Comparison of ENCODE assay signal across 16 mouse cellular contexts in genomic region chr1:106620174-106620931, GRCm38 (mm10).
DNase-seq lines count a peak whose midpoint lies in the region; ATAC-seq and TF ChIP-seq lines count a peak whose summit lies in the region.
"Had no signal": no experiment of that assay in that cellular context is flagged by ENCODE, and none has a peak within 500 bp of the region (broad histone marks: within the 10 kb centered on the region; RNA-seq: fewer than 3 reads in every experiment).

No protein-coding gene starts in this region.

- H3K27me3 ChIP-seq in kidney, postnatal 0 days (ENCODE audit: insufficient read depth, low read length): no peaks in the 10 kb centered on the region
- H3K27me3 ChIP-seq in kidney, embryonic 14.5 days (ENCODE audit: control insufficient read depth, insufficient read depth, low read length): no peaks in the 10 kb centered on the region
- no peaks in the 10 kb centered on the region for H3K27me3 ChIP-seq in Patski
- H3K27me3 ChIP-seq: forebrain, embryonic 15.5 days; limb, embryonic 15.5 days; midbrain, embryonic 13.5 days had no signal

- WGBS in kidney, postnatal 0 days: 84% methylated on average over 3 of the region's 3 CpGs
- WGBS in kidney, embryonic 14.5 days: 85% methylated on average over 3 of the region's 3 CpGs

- no peaks in the 10 kb centered on the region for H3K36me3 ChIP-seq in kidney, postnatal 0 days (ENCODE audit: insufficient read depth, low read length)
- no peaks in the 10 kb centered on the region for H3K36me3 ChIP-seq in kidney, embryonic 14.5 days (ENCODE audit: control insufficient read depth, insufficient read depth, low read length)
- H3K36me3 ChIP-seq: forebrain, embryonic 15.5 days; limb, embryonic 15.5 days; midbrain, embryonic 13.5 days had no signal

- POLR2A ChIA-PET in Patski (lab: Charles Lee): interaction anchor here (0.7 kb wide), 1 partner anchor 12 kb away, joined by 3 read pairs; no protein-coding TSS in a partner anchor

- peak; percentile 39 for DNase-seq in kidney, postnatal 0 days (ENCODE audit: low spot score)
- peak; percentile 37 for DNase-seq in CD4-positive helper T cell, adult 2 months (ENCODE audit: low read depth, low spot score)
- no peak for DNase-seq in Patski (ENCODE audit: low read depth, low spot score)
- DNase-seq in layer of hippocampus, postnatal 10 days (ENCODE audit: low spot score in 2 of 2): no peak
- no peak for DNase-seq in spleen, postnatal 4 days (ENCODE audit: low spot score in 2 of 2)
- DNase-seq in kidney, adult 18-20 months: no peak
- DNase-seq: cerebellum, adult 18-20 months; cerebellum, postnatal 25 days; gastrocnemius, postnatal 36 days; kidney, postnatal 10 days; right cerebral cortex, postnatal 25 days had no signal

- ATAC-seq in kidney, postnatal 0 days (replicated peaks; ENCODE audit: low FRiP score, low read depth): no peak
- ATAC-seq in kidney, embryonic 14.5 days (ENCODE audit: low FRiP score, low TSS enrichment): no peak
- peak; percentile 21 for ATAC-seq in Patski
- ATAC-seq in granulocyte monocyte progenitor cell, adult 5-6 weeks (replicated peaks; ENCODE audit: poor library complexity, severe bottlenecking): peak; percentile 68
- ATAC-seq: forebrain, embryonic 15.5 days; midbrain, embryonic 13.5 days had no signal

- H3K27ac ChIP-seq in kidney, postnatal 0 days: no peak overlapping the region
- H3K27ac ChIP-seq in kidney, embryonic 14.5 days (ENCODE audit: low read depth, low read length): no peak overlapping the region
- H3K27ac ChIP-seq: forebrain, embryonic 15.5 days; limb, embryonic 15.5 days; midbrain, embryonic 13.5 days had no signal

- no peaks in the 10 kb centered on the region for H3K4me1 ChIP-seq in kidney, postnatal 0 days (replicated peaks; ENCODE audit: insufficient read depth, low read length)
- H3K4me1 ChIP-seq in kidney, embryonic 14.5 days (ENCODE audit: control insufficient read depth, insufficient read depth, low read length): no peaks in the 10 kb centered on the region
- H3K4me1 ChIP-seq: forebrain, embryonic 15.5 days; midbrain, embryonic 13.5 days had no signal

- no peak overlapping the region for H3K9ac ChIP-seq in kidney, postnatal 0 days (ENCODE audit: low read depth, low read length)
- H3K9ac ChIP-seq in kidney, embryonic 14.5 days (ENCODE audit: low read depth, low read length): no peak overlapping the region
- H3K9ac ChIP-seq: forebrain, embryonic 15.5 days; limb, embryonic 15.5 days; midbrain, embryonic 13.5 days had no signal

- in situ Hi-C loops in Patski (cut with MboI; ENCODE audit: low pct_unique_long_range_greater_than_20kb): loop anchor here (10.0 kb wide), 1 partner anchor 216 kb away; no protein-coding TSS in a partner anchor

- no peak overlapping the region for H3K4me3 ChIP-seq in kidney, postnatal 0 days (replicated peaks; ENCODE audit: low read depth, low read length)
- H3K4me3 ChIP-seq in kidney, embryonic 14.5 days (ENCODE audit: low read length): no peak overlapping the region
- H3K4me3 ChIP-seq: forebrain, embryonic 15.5 days; limb, embryonic 15.5 days; midbrain, embryonic 13.5 days had no signal

- no peaks in the 10 kb centered on the region for H3K9me3 ChIP-seq in kidney, postnatal 0 days (replicated peaks; ENCODE audit: low read length)
- H3K9me3 ChIP-seq in kidney, embryonic 14.5 days (ENCODE audit: control insufficient read depth, low read length): no peaks in the 10 kb centered on the region
- H3K9me3 ChIP-seq: forebrain, embryonic 15.5 days; limb, embryonic 15.5 days; midbrain, embryonic 13.5 days had no signal

- no peak overlapping the region for H3K4me2 ChIP-seq in kidney, postnatal 0 days (ENCODE audit: low read length)
- no peak overlapping the region for H3K4me2 ChIP-seq in kidney, embryonic 14.5 days (replicated peaks; ENCODE audit: low read depth, low read length)
- H3K4me2 ChIP-seq: forebrain, embryonic 15.5 days; limb, embryonic 15.5 days; midbrain, embryonic 13.5 days had no signal

- TF ChIP-seq CTCF in kidney, postnatal 0 days (IDR thresholded peaks at IDR 0.05; ENCODE audit: low read depth): no peak
- no peak for TF ChIP-seq CTCF in Patski (IDR thresholded peaks at IDR 0.05)

- CTCF ChIA-PET in Patski (lab: Charles Lee): no interaction called here

Comparison
In these comparisons a context has a peak if more than half of its experiments do, and no peak if none do; other contexts are left out.
1. DNase-seq: peak in kidney, postnatal 0 days (single experiment) and CD4-positive helper T cell, adult 2 months (single experiment); none in Patski (single experiment), layer of hippocampus, postnatal 10 days (0 of 2), spleen, postnatal 4 days (0 of 2) and kidney, adult 18-20 months (single experiment).
2. ATAC-seq: peak in Patski (single experiment) and granulocyte monocyte progenitor cell, adult 5-6 weeks (single experiment); none in kidney, postnatal 0 days (single experiment) and kidney, embryonic 14.5 days (single experiment).